Mouse (Mus musculus) MEL (cell line): ENCODE data around the gene Sqor. TPM values are rescaled to one million over a fixed set of nuclear protein-coding genes. Genes with fewer than 3 reads are reported as not detected.

Source experiments
- DNase-seq: peaks from one replicate; pipeline ENCODE4 v3.0.0; 2011; ENCODE audit warnings: low read depth, low spot score
- H3K27ac ChIP-seq: 2 replicates; pipeline ENCODE4 v1.5.1; 2012; ENCODE audit warnings: low read depth, mild to moderate bottlenecking, control low read depth, low read length, moderate library complexity; ENCODE audit not compliant: control insufficient read depth
- H3K27me3 ChIP-seq, 2 experiments: fragments of 150-350 bp in 1 of 2; sonication (generic) in 1 of 2; 2 replicates each; pipeline ENCODE4 v1.6.1; 2012; ENCODE audit warnings: low read length in 2 of 2, mild to moderate bottlenecking in 2 of 2, improper control_type of control experiment in 1 of 2, moderate library complexity in 1 of 2; ENCODE audit not compliant: insufficient read depth in 2 of 2, control insufficient read depth in 1 of 2
- H3K36me3 ChIP-seq, 2 experiments: 2 replicates each; pipeline ENCODE4 v1.6.1; 2012 to 2014; ENCODE audit warnings: low read length in 2 of 2, improper control_type of control experiment in 1 of 2, inconsistent platforms in 1 of 2, mild to moderate bottlenecking in 1 of 2; ENCODE audit not compliant: insufficient read depth in 2 of 2, control insufficient read depth in 1 of 2
- H3K4me1 ChIP-seq, 2 experiments: fragments of 150-350 bp in 1 of 2; sonication (generic) in 1 of 2; 2 replicates each; pipeline ENCODE4 v1.6.1; 2012; ENCODE audit warnings: low read length in 2 of 2, improper control_type of control experiment in 1 of 2, mild to moderate bottlenecking in 1 of 2; ENCODE audit not compliant: insufficient read depth in 2 of 2, control insufficient read depth in 1 of 2
- H3K4me3 ChIP-seq, 2 experiments: fragments of 150-350 bp in 1 of 2; sonication (generic) in 1 of 2; 2 replicates each; pipeline ENCODE4 v1.5.1; 2012; ENCODE audit warnings: low read depth in 2 of 2, low read length in 2 of 2, mild to moderate bottlenecking in 2 of 2, moderate library complexity in 2 of 2, control low read depth in 1 of 2, improper control_type of control experiment in 1 of 2; ENCODE audit not compliant: control insufficient read depth in 1 of 2, insufficient read depth in 1 of 2
- H3K79me2 ChIP-seq: 2 replicates; pipeline ENCODE4 v1.6.1; 2012; ENCODE audit warnings: mild to moderate bottlenecking, low read length, moderate library complexity; ENCODE audit not compliant: control insufficient read depth, poor library complexity, insufficient read depth
- H3K9ac ChIP-seq: 2 replicates; pipeline ENCODE4 v1.6.1; 2012; ENCODE audit warnings: low read depth, mild to moderate bottlenecking, control low read depth, low read length, moderate library complexity; ENCODE audit not compliant: control insufficient read depth, poor library complexity, severe bottlenecking
- H3K9me3 ChIP-seq: fragments of 150-350 bp; sonication (generic); replicated peaks from 2 replicates; pipeline ENCODE4 v1.6.1; 2012; ENCODE audit warnings: mild to moderate bottlenecking, low read length, improper control_type of control experiment, moderate library complexity; ENCODE audit not compliant: insufficient read depth
- BHLHE40 ChIP-seq: IDR thresholded peaks from 2 replicates; pipeline ENCODE4 v1.6.1; 2012; ENCODE audit warnings: low read depth, mild to moderate bottlenecking, inconsistent platforms, low read length, improper control_type of control experiment, borderline replicate concordance
- CHD1 ChIP-seq: IDR thresholded peaks from 2 replicates; pipeline ENCODE4 v1.6.1; 2012; ENCODE audit warnings: low read depth, mild to moderate bottlenecking, inconsistent platforms, low read length, improper control_type of control experiment
- CHD2 ChIP-seq: IDR thresholded peaks from 2 replicates; pipeline ENCODE4 v1.6.1; 2011; ENCODE audit warnings: low read length, improper control_type of control experiment
- CTCF ChIP-seq, 3 experiments: IDR thresholded peaks in 2 of 3; conservative IDR thresholded peaks in 1 of 3; 2 replicates each; pipeline ENCODE4 v1.5.1; 2011 to 2012; ENCODE audit warnings: low read length in 3 of 3, low read depth in 2 of 3, mild to moderate bottlenecking in 2 of 3, improper control_type of control experiment in 1 of 3, inconsistent platforms in 1 of 3, mixed read lengths in 1 of 3, moderate library complexity in 1 of 3; ENCODE audit not compliant: control insufficient read depth in 1 of 3, insufficient read depth in 1 of 3, poor library complexity in 1 of 3, severe bottlenecking in 1 of 3
- EP300 ChIP-seq, 2 experiments: IDR thresholded peaks; 2 replicates each; pipeline ENCODE4 v1.6.1; 2011; ENCODE audit warnings: improper control_type of control experiment in 2 of 2, low read length in 2 of 2, low read depth in 1 of 2, mild to moderate bottlenecking in 1 of 2
- GATA1 ChIP-seq: IDR thresholded peaks from 2 replicates; pipeline ENCODE4 v1.6.1; 2011; ENCODE audit warnings: low read depth, low read length, improper control_type of control experiment
- KAT2A ChIP-seq: conservative IDR thresholded peaks from 2 replicates; pipeline ENCODE4 v1.6.1; 2012; ENCODE audit warnings: low read depth, low read length, improper control_type of control experiment, inconsistent platforms
- MEF2A ChIP-seq: IDR thresholded peaks from 2 replicates; pipeline ENCODE4 v1.6.1; 2014; ENCODE audit warnings: low read depth, mild to moderate bottlenecking, inconsistent platforms, low read length, improper control_type of control experiment; ENCODE audit not compliant: poor library complexity, insufficient replicate concordance, severe bottlenecking; ENCODE audit errors: extremely low read depth
- NELFE ChIP-seq: IDR thresholded peaks from 2 replicates; pipeline ENCODE4 v1.6.1; 2011; ENCODE audit warnings: low read depth, low read length, improper control_type of control experiment
- NRF1 ChIP-seq: IDR thresholded peaks from 2 replicates; pipeline ENCODE4 v1.6.1; 2014; ENCODE audit warnings: low read depth, mild to moderate bottlenecking, inconsistent platforms, low read length, improper control_type of control experiment, moderate library complexity; ENCODE audit not compliant: poor library complexity, insufficient read depth, severe bottlenecking
- POLR2A ChIP-seq, 2 experiments: IDR thresholded peaks; 2 replicates each; pipeline ENCODE4 v1.6.1; 2011 to 2012; ENCODE audit warnings: low read length in 2 of 2, mild to moderate bottlenecking in 2 of 2, control low read depth in 1 of 2, improper control_type of control experiment in 1 of 2, low read depth in 1 of 2, moderate library complexity in 1 of 2; ENCODE audit not compliant: control insufficient read depth in 1 of 2, insufficient read depth in 1 of 2, poor library complexity in 1 of 2
- POLR2AphosphoS2 ChIP-seq: IDR thresholded peaks from 2 replicates; pipeline ENCODE4 v1.6.1; 2011; ENCODE audit warnings: low read length, improper control_type of control experiment
- POLR2AphosphoS5 ChIP-seq: IDR thresholded peaks from 2 replicates; pipeline ENCODE4 v1.6.1; 2012; ENCODE audit warnings: low read depth, borderline replicate concordance, mild to moderate bottlenecking, inconsistent platforms, low read length, moderate library complexity, mixed read lengths
- TAL1 ChIP-seq: IDR thresholded peaks from 2 replicates; pipeline ENCODE4 v1.6.1; 2012; ENCODE audit warnings: mild to moderate bottlenecking, inconsistent platforms, low read length, moderate library complexity, mixed read lengths
- TBP ChIP-seq: IDR thresholded peaks from 2 replicates; pipeline ENCODE4 v1.8.0; 2011; ENCODE audit warnings: low read depth, low read length, improper control_type of control experiment
- TCF12 ChIP-seq: IDR thresholded peaks from 2 replicates; pipeline ENCODE4 v1.6.1; 2014; ENCODE audit warnings: low read depth, mild to moderate bottlenecking, inconsistent platforms, low read length, improper control_type of control experiment, moderate library complexity
- USF1 ChIP-seq: IDR thresholded peaks from 2 replicates; pipeline ENCODE4 v1.6.1; 2014; ENCODE audit warnings: low read depth, mild to moderate bottlenecking, inconsistent platforms, low read length, improper control_type of control experiment, moderate library complexity
- ZC3H11A ChIP-seq: IDR thresholded peaks from 2 replicates; pipeline ENCODE4 v1.6.1; 2012; ENCODE audit warnings: low read depth, mild to moderate bottlenecking, inconsistent platforms, low read length, improper control_type of control experiment
- ZKSCAN1 ChIP-seq: IDR thresholded peaks from 2 replicates; pipeline ENCODE4 v1.6.1; 2012; ENCODE audit warnings: low read depth, mild to moderate bottlenecking, inconsistent platforms, low read length, improper control_type of control experiment, moderate library complexity
- ZNF384 ChIP-seq: IDR thresholded peaks from 2 replicates; pipeline ENCODE4 v1.6.1; 2012; ENCODE audit warnings: low read depth, mild to moderate bottlenecking, inconsistent platforms, low read length, improper control_type of control experiment
- polyA plus RNA-seq, 2 experiments: library from polyadenylated mRNA; stranded (reverse) in 1 of 2; unstranded in 1 of 2; fragments of >175 nt in 1 of 2; fragments of >200 nt in 1 of 2; gene quantifications; 2 replicates each; pipeline versions ENCODE4 v1.2.1 to v1.2.4; 2012; ENCODE audit warnings: low replicate concordance in 2 of 2, low read depth in 1 of 2; ENCODE audit not compliant: insufficient read length in 2 of 2, insufficient read depth in 1 of 2, missing spikeins in 1 of 2
- total RNA-seq: library from RNA; depleted of rRNA; stranded (reverse); fragments of 300-350 nt; gene quantifications from 2 replicates; pipeline ENCODE4 v1.2.3, GENCODE M21; 2012

The Sqor gene
- total and polyA plus RNA-seq, 3 experiments, result 2.2 to 3.3 TPM; not detected in 1

- Histone ChIP-seq H3K4me1 (no peaks in the 10 kb centered on the region), H3K4me3 (no peak overlapping the region), H3K36me3 (no peaks in the 10 kb centered on the region), H3K27me3 (no peaks in the 10 kb centered on the region; a peak in 1 of 4 replicates), H3K27ac (no peak overlapping the region), H3K9me3 (no peaks in the 10 kb centered on the region), H3K79me2 (no peaks in the 10 kb centered on the region), H3K9ac (no peak overlapping the region)
- no peak for TF ChIP-seq CTCF (IDR thresholded peaks at IDR 0.05 in 2 of 3, conservative IDR thresholded peaks at IDR 0.05 in 1 of 3; ENCODE audit: control insufficient read depth in 1 of 3, insufficient read depth in 1 of 3, low read depth in 2 of 3, low read length in 3 of 3, poor library complexity in 1 of 3, severe bottlenecking in 1 of 3)
- no peak for TF ChIP-seq POLR2A (IDR thresholded peaks at IDR 0.05; ENCODE audit: control insufficient read depth in 1 of 2, insufficient read depth in 1 of 2, low read depth in 1 of 2, low read length in 2 of 2, poor library complexity in 1 of 2)
- no peak for TF ChIP-seq MEF2A
- no peak for TF ChIP-seq USF1
- TF ChIP-seq TAL1, result no peak
- no peak for TF ChIP-seq GATA1
- no peak for TF ChIP-seq CHD2
- TF ChIP-seq NRF1, result no peak
- no peak for TF ChIP-seq BHLHE40
- TF ChIP-seq ZNF384, result no peak
- TF ChIP-seq ZC3H11A, result no peak
- no peak for TF ChIP-seq KAT2A
- TF ChIP-seq POLR2AphosphoS2, result no peak
- TF ChIP-seq NELFE, result no peak
- no peak for TF ChIP-seq EP300 (IDR thresholded peaks at IDR 0.05; ENCODE audit: low read depth in 1 of 2, low read length in 2 of 2)
- TF ChIP-seq POLR2AphosphoS5, result no peak
- TF ChIP-seq TBP, result no peak
- TF ChIP-seq CHD1, result no peak
- TF ChIP-seq TCF12, result no peak
- no peak for TF ChIP-seq ZKSCAN1
- DNase-seq, result no peak
Measured at GRCm38 (mm10) chr2:122804392-122804791, 39.4 kb downstream of the Sqor start.

- Histone ChIP-seq H3K9ac (no peak overlapping the region), H3K9me3 (no peaks in the 10 kb centered on the region), H3K27ac (no peak overlapping the region), H3K4me3 (no peak overlapping the region), H3K27me3 (no peaks in the 10 kb centered on the region; a peak in 1 of 4 replicates), H3K4me1 (no peaks in the 10 kb centered on the region), H3K79me2 (no peaks in the 10 kb centered on the region), H3K36me3 (no peaks in the 10 kb centered on the region)
- peak; percentile 8 for DNase-seq
- TF ChIP-seq KAT2A (no peak), TCF12 (peak; percentile 69; the same call in 1 of the 2 replicates), EP300 (IDR thresholded peaks at IDR 0.05; ENCODE audit: low read depth in 1 of 2, low read length in 2 of 2) (peak; percentile 27 to 67; a peak in 3 of 4 replicates)
Measured at GRCm38 (mm10) chr2:122806040-122806439, 41.0 kb downstream of the Sqor start.
